Mouse (Mus musculus) monocyte, adult 5-6 weeks (primary cell): ENCODE measurements around the gene Iscu. TPM values are rescaled to one million over a fixed set of nuclear protein-coding genes. Genes with fewer than 3 reads are reported as not detected.
"Not testable (repeated sequence)": the region's sequence is repeated elsewhere in the genome, so short reads cannot be mapped to it uniquely, and the experiment has no call there.

Source experiments
- ATAC-seq: fragments of 153-309, 156-312 bp; replicated peaks from 2 replicates; pipeline ENCODE4 v1.8.0; 2017; ENCODE audit warnings: mild to moderate bottlenecking; ENCODE audit not compliant: low TSS enrichment, insufficient number of reproducible peaks, severe bottlenecking, poor library complexity, low FRiP score
- total RNA-seq: library from RNA; stranded (forward); fragments of 200-1000, 200-491, 200-594 nt; gene quantifications from 3 replicates; pipeline ENCODE4 v1.2.3, GENCODE M21; 2017

Gene Iscu
- total RNA-seq, 1 experiment from 2014 or later, result 180 TPM

GRCm38 (mm10) chr5:113806414-113806813 is 33.9 kb downstream of the Iscu start:
- ATAC-seq, result no peak

GRCm38 (mm10) chr5:113807712-113808111 is 35.2 kb downstream of the Iscu start:
- no peak for ATAC-seq

- no peak for ATAC-seq
Measured at GRCm38 (mm10) chr5:113808177-113808576, 35.6 kb downstream of the Iscu start.

- ATAC-seq, result peak; percentile 36; the same call in 1 of the 2 replicates
Measured at GRCm38 (mm10) chr5:113810111-113810510, 37.6 kb downstream of the Iscu start.

- ATAC-seq, result not testable (repeated sequence)
Measured at GRCm38 (mm10) chr5:113811824-113812420, 39.4 kb downstream of the Iscu start.

- peak; percentile 32; the same call in 1 of the 2 replicates for ATAC-seq
Measured at GRCm38 (mm10) chr5:113812638-113813037, 40.1 kb downstream of the Iscu start.

- ATAC-seq, result no peak
Measured at GRCm38 (mm10) chr5:113813608-113814007, 41.1 kb downstream of the Iscu start.

- ATAC-seq, result no peak
Measured at GRCm38 (mm10) chr5:113814111-113815040, 41.8 kb downstream of the Iscu start.

GRCm38 (mm10) chr5:113815041-113815389 is 42.5 kb downstream of the Iscu start:
- ATAC-seq, result no peak

- ATAC-seq, result peak; percentile 68
Measured at GRCm38 (mm10) chr5:113815638-113816152, 43.1 kb downstream of the Iscu start.

GRCm38 (mm10) chr5:113818572-113818971 is 46.0 kb downstream of the Iscu start:
- no peak for ATAC-seq

GRCm38 (mm10) chr5:113824228-113824627 is 51.7 kb downstream of the Iscu start:
- ATAC-seq, result no peak

- no peak for ATAC-seq
Measured at GRCm38 (mm10) chr5:113825558-113825957, 53.0 kb downstream of the Iscu start.

- ATAC-seq, result no peak
Measured at GRCm38 (mm10) chr5:113826619-113827018, 54.1 kb downstream of the Iscu start.

Other genes with a start within 250 kb of the Iscu start
- 15.8 to 84.7 TPM (median 20.2 TPM) in 3 replicates for gene Cmklr1, start 122.3 kb upstream of the Iscu start, total RNA-seq
- not detected in 3 replicates for gene 1700069L16Rik, start 48.0 kb upstream of the Iscu start, total RNA-seq
- 2.0 to 4.7 TPM (median 4.2 TPM) in 3 replicates for gene Ficd, start 36.9 kb upstream of the Iscu start, total RNA-seq
- 34.4 to 48.1 TPM (median 42.3 TPM) in 3 replicates for gene Sart3, start 238 bp upstream of the Iscu start, total RNA-seq
- not detected in 3 replicates for gene Tmem119, start 27.8 kb downstream of the Iscu start, total RNA-seq
- 212 to 415 TPM (median 221 TPM) in 3 replicates for gene Selplg, start 59.9 kb downstream of the Iscu start, total RNA-seq
- gene Coro1c, start 136.0 kb downstream of the Iscu start, total RNA-seq, result 129 to 177 TPM (median 136 TPM) in 3 replicates
- gene Ssh1, start 221.1 kb downstream of the Iscu start, total RNA-seq, result 11.1 to 23.4 TPM (median 17.9 TPM) in 3 replicates
- not detected in 3 replicates for gene Dao, start 231.0 kb downstream of the Iscu start, total RNA-seq